Mouse (Mus musculus) embryonic facial prominence, embryonic 13.5 days (tissue): ENCODE measurements at regions not wholly inside any gene's neighbourhood (a gene's known extent, or its start where the extent isn't known, plus 50 kb on each side); places are given as distances from the start of the nearest gene placed in this dataset.

Source experiments
- ATAC-seq: fragments of 200-750 bp; cut with Nextera tagmentation; 2 replicates; pipeline ENCODE4 v1.8.0; 2017; ENCODE audit warnings: low read depth; ENCODE audit not compliant: insufficient number of reproducible peaks, insufficient read depth, low FRiP score, low TSS enrichment
- H3K27ac ChIP-seq: fragments of 300-500 bp; sonication (generic); 2 replicates; pipeline ENCODE4 v1.5.1; 2015; ENCODE audit warnings: moderate library complexity, mild to moderate bottlenecking, inconsistent platforms
- H3K27me3 ChIP-seq: fragments of 300-500 bp; sonication (generic); 2 replicates; pipeline ENCODE4 v1.6.1; 2015; ENCODE audit warnings: mild to moderate bottlenecking, inconsistent platforms
- H3K36me3 ChIP-seq: fragments of 300-500 bp; sonication (generic); 2 replicates; pipeline ENCODE4 v1.6.1; 2015; ENCODE audit warnings: mild to moderate bottlenecking, inconsistent platforms
- H3K4me1 ChIP-seq: fragments of 300-500 bp; sonication (generic); 2 replicates; pipeline ENCODE4 v1.6.1; 2015; ENCODE audit warnings: inconsistent platforms
- H3K4me2 ChIP-seq: fragments of 300-500 bp; sonication (generic); 2 replicates; pipeline ENCODE4 v1.6.1; 2015; ENCODE audit warnings: moderate library complexity, mild to moderate bottlenecking, inconsistent platforms
- H3K4me3 ChIP-seq: fragments of 300-500 bp; sonication (generic); 2 replicates; pipeline ENCODE4 v1.5.1; 2015; ENCODE audit warnings: mild to moderate bottlenecking, inconsistent platforms
- H3K9ac ChIP-seq: fragments of 300-500 bp; sonication (generic); 2 replicates; pipeline ENCODE4 v1.6.1; 2015; ENCODE audit warnings: mild to moderate bottlenecking, inconsistent platforms
- H3K9me3 ChIP-seq: fragments of 300-500 bp; sonication (generic); 2 replicates; pipeline ENCODE4 v1.6.1; 2016; ENCODE audit warnings: inconsistent platforms
- WGBS: fragments of 180-500 bp; shearing (Covaris S2); methylation state at CpG from one replicate; pipeline ENCODE4 v1.1.7; 2015; ENCODE audit warnings: mixed read lengths; 5-methylcytosine and 5-hydroxymethylcytosine counted together

- no peak overlapping the region for H3K4me2 ChIP-seq
- H3K27me3 ChIP-seq: no peaks in the 10 kb centered on the region
- H3K9me3 ChIP-seq: peaks cover 5% of the 10 kb centered on the region; the same call in 1 of the 2 replicates
- H3K27ac ChIP-seq: no peak overlapping the region
- no peak for ATAC-seq
- H3K4me3 ChIP-seq: no peak overlapping the region
- 87% methylated on average over 4 of the region's 4 CpGs for WGBS
- no peak overlapping the region for H3K9ac ChIP-seq
- no peaks in the 10 kb centered on the region for H3K36me3 ChIP-seq
- no peaks in the 10 kb centered on the region for H3K4me1 ChIP-seq
Observed at GRCm38 (mm10) chr11:8377301-8377700, 287.0 kb downstream of the Tns3 start.

GRCm38 (mm10) chr11:8365545-8365944 lies 298.8 kb downstream of the Tns3 start:
- H3K4me2 ChIP-seq: no peak overlapping the region
- no peak for ATAC-seq
- no peaks in the 10 kb centered on the region for H3K36me3 ChIP-seq
- no peaks in the 10 kb centered on the region for H3K4me1 ChIP-seq
- 89% methylated on average over 1 of the region's 1 CpGs for WGBS
- H3K9ac ChIP-seq: no peak overlapping the region
- no peaks in the 10 kb centered on the region for H3K27me3 ChIP-seq
- no peak overlapping the region for H3K4me3 ChIP-seq
- H3K9me3 ChIP-seq: no peaks in the 10 kb centered on the region
- no peak overlapping the region for H3K27ac ChIP-seq

DNA sequence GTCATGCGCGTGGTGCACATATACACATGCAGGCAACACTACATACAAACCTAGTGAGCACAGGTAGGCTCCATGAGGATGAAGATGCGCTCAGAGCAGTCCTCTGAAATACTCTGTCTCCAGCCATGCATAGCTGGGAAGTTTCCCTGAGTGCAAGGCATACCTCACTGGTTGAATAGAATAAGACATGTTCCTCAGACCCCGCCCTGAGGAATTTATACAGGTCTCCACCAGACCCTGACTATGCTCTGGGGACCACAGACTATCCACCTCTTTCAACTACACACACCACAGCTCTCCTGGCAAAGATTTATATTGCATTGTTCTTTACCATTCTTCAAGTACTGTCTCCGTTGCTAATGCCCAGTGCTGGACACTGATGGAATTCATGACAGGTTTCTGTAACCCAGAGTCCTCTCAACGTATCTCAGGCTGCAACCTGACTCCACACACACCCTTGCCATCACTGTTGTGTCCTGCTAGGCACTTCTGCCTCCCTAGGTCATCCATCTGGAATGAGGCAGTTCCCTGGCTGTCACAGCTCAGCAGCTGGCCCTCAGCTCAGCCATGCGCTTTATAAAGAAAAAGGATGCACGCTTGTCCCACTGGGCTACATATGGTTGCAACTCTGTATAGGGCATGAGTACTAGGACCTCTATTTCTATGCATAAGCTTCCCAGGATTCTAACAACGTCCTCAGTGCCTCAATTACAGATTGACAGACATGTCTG lies 299.5 kb downstream of the Tns3 start:
- Histone ChIP-seq H3K4me2 (no peak overlapping the region), H3K4me1 (no peaks in the 10 kb centered on the region), H3K27me3 (no peaks in the 10 kb centered on the region), H3K9ac (no peak overlapping the region), H3K4me3 (no peak overlapping the region), H3K27ac (no peak overlapping the region), H3K9me3 (no peaks in the 10 kb centered on the region), H3K36me3 (no peaks in the 10 kb centered on the region)
- WGBS: 73% methylated on average over 9 of the region's 9 CpGs
- no peak for ATAC-seq

DNA sequence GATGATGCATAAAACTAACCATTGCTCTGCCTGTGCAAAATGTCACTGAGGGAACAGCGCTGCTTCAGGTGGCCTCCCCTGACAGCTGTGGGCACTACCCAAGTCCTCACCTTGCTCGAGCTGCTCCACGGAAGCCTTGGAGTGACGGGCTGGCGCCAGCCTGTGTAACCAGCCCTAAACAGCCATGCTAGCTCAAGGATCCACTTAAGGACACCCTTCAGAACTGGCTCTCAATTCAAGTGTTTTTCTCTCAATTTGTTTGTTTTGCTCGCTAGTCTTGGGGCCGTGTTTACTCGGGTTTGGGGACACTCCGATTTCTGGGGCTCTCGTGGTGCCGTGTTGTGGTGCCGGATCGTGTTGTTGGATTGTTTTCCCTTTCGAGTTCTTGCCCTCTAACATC lies 319.4 kb downstream of the Tns3 start:
- no peaks in the 10 kb centered on the region for H3K36me3 ChIP-seq
- no peak overlapping the region for H3K4me2 ChIP-seq
- no peaks in the 10 kb centered on the region for H3K27me3 ChIP-seq
- H3K4me3 ChIP-seq: no peak overlapping the region
- no peak for ATAC-seq
- H3K27ac ChIP-seq: no peak overlapping the region
- WGBS: 86% methylated on average over 14 of the region's 14 CpGs
- H3K9me3 ChIP-seq: no peaks in the 10 kb centered on the region
- no peaks in the 10 kb centered on the region for H3K4me1 ChIP-seq
- no peak overlapping the region for H3K9ac ChIP-seq

DNA sequence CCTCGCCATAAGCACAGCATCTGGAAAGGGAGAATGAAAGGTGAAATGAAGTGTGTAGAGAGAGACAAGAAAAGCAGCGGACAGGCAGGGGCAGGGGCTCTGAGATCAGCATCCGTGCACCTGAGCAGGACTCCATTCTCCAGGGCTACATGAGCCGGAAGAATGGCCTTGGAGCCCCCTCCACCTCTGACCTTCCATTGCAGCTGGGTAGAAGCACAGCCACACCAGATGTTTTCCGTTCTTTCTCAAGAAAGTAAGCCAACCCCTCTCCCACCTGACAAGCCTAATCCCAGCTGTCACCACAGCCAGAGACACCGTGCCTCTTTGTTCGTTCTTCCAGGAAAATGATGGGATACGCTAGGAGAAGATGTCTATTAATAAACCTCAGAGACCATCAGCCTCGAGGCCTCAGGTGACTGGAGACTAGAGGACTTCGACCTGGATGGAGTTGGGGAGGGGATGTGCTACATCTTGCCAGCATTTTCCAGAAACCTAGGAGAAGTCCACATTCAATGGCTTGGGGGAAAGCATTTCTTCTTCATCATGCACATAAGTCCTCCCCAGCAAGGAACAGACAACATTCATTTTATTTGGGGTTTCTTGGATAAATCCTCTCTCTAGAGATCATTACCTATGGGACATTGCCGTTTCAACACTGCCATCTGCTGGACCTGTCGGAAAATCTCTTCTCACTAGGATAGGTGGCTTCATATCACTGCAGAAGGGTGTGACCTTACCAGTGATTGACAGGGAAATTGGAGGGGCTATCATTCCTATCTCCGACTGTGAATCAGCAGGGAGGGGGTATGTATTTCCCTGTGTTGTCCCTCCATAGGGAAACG lies 361.8 kb downstream of the Tns3 start:
- no peak for ATAC-seq
- 26% methylated on average over 14 of the region's 14 CpGs for WGBS

GRCm38 (mm10) chr11:8297462-8297861 lies 366.9 kb downstream of the Tns3 start:
- H3K27ac ChIP-seq: no peak overlapping the region
- 56% methylated on average over 5 of the region's 5 CpGs for WGBS
- ATAC-seq: no peak

More for the DNA sequence above, 361.8 kb downstream of the Tns3 start:
- Histone ChIP-seq H3K4me3 (no peak overlapping the region), H3K4me1 (peaks cover 11% of the 10 kb centered on the region), H3K9ac (no peak overlapping the region), H3K27ac (no peak overlapping the region), H3K4me2 (no peak overlapping the region), H3K27me3 (peaks cover 4% of the 10 kb centered on the region; the same call in 1 of the 2 replicates), H3K9me3 (no peaks in the 10 kb centered on the region), H3K36me3 (no peaks in the 10 kb centered on the region)

GRCm38 (mm10) chr11:8293322-8294014 lies 370.9 kb downstream of the Tns3 start:
- no peak overlapping the region for H3K4me2 ChIP-seq
- no peak overlapping the region for H3K9ac ChIP-seq
- no peaks in the 10 kb centered on the region for H3K9me3 ChIP-seq
- no peak overlapping the region for H3K27ac ChIP-seq
- no peak overlapping the region for H3K4me3 ChIP-seq
- no peaks in the 10 kb centered on the region; the same call in 1 of the 2 replicates for H3K4me1 ChIP-seq
- 61% methylated on average over 6 of the region's 6 CpGs for WGBS
- H3K36me3 ChIP-seq: no peaks in the 10 kb centered on the region
- H3K27me3 ChIP-seq: no peaks in the 10 kb centered on the region
- no peak for ATAC-seq

More at GRCm38 (mm10) chr11:8297462-8297861, 366.9 kb downstream of the Tns3 start:
- Histone ChIP-seq H3K4me3 (no peak overlapping the region), H3K9ac (no peak overlapping the region), H3K4me2 (no peak overlapping the region), H3K27me3 (no peaks in the 10 kb centered on the region), H3K9me3 (no peaks in the 10 kb centered on the region), H3K36me3 (no peaks in the 10 kb centered on the region), H3K4me1 (peaks cover 9% of the 10 kb centered on the region)

DNA sequence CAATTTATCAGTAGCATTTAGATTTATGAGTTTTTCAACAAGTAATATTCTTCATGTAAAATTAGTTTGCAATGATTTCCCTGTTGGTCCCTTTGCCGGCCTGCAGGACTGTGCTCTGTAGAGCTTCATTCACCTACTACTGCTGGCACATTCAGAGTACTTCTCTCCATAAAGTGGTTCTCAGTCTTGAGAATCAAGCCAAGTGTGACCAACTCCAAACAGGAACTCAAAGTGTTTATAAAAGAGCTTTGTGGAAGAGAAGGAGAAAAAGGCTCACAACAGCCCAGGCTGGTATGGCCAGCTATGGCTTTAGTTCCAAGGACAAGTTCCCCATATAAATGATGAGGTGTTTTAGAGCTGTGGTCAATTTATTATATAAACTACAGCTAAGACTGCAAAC lies 379.1 kb downstream of the Tns3 start:
- ATAC-seq: no peak
- no peak overlapping the region for H3K27ac ChIP-seq
- no peak overlapping the region for H3K4me3 ChIP-seq

GRCm38 (mm10) chr11:8275203-8275602 lies 389.1 kb downstream of the Tns3 start:
- Histone ChIP-seq H3K36me3 (no peaks in the 10 kb centered on the region), H3K27me3 (no peaks in the 10 kb centered on the region), H3K9ac (no peak overlapping the region), H3K4me2 (no peak overlapping the region), H3K9me3 (no peaks in the 10 kb centered on the region), H3K4me1 (no peaks in the 10 kb centered on the region), H3K4me3 (no peak overlapping the region), H3K27ac (no peak overlapping the region)
- WGBS: 71% methylated on average over 4 of the region's 4 CpGs
- no peak for ATAC-seq

More for the DNA sequence above, 379.1 kb downstream of the Tns3 start:
- Histone ChIP-seq H3K36me3 (no peaks in the 10 kb centered on the region), H3K9me3 (no peaks in the 10 kb centered on the region), H3K4me2 (no peak overlapping the region), H3K4me1 (no peaks in the 10 kb centered on the region), H3K9ac (no peak overlapping the region), H3K27me3 (no peaks in the 10 kb centered on the region)
- WGBS: 84% methylated on average over 1 of the region's 1 CpGs

DNA sequence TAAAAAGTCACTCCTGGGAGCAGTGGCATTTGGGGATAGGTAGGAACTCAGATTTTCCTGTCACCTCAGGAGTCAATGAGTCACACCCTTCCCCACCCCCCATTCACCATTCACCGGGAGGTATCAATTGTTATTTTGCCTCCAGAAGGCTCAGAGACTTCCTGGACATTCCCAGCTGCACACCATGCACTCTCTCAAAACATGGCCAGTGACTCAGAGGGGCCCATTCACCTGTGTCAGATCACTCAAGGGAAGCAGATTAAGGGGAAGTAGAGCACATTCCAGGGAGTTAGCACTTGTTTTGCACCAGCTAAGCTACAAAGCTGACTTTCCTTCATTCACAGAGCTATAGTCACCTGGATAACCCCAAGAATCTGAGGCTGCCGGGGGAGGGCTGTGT lies 395.2 kb downstream of the Tns3 start:
- WGBS: 65% methylated on average over 2 of the region's 2 CpGs
- Histone ChIP-seq H3K27ac (no peak overlapping the region), H3K36me3 (no peaks in the 10 kb centered on the region), H3K4me2 (no peak overlapping the region), H3K4me3 (no peak overlapping the region), H3K9me3 (no peaks in the 10 kb centered on the region), H3K9ac (no peak overlapping the region), H3K4me1 (no peaks in the 10 kb centered on the region), H3K27me3 (no peaks in the 10 kb centered on the region)
- no peak for ATAC-seq

DNA sequence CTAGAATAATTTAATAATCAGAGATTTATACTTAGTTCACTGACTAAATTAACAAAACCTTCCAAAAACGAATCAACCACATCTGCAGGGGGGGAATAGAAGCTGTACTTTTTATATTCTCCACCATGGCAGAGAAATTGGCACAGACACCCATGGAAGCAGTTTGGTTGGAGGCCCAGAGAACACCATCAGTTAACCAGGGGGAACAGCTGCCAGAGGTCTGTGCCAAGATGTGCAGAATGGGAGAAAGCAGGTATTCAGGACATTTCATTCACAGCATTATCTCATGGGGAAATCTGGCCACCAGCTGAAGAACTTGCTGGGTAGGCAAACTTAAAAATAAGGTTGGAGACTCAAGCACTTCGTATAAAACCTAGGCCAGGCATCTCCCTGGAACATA lies 410.3 kb downstream of the Tns3 start:
- Histone ChIP-seq H3K4me3 (no peak overlapping the region), H3K27ac (no peak overlapping the region), H3K9ac (no peak overlapping the region), H3K4me1 (peaks cover 6% of the 10 kb centered on the region; the same call in 1 of the 2 replicates), H3K9me3 (no peaks in the 10 kb centered on the region), H3K4me2 (no peak overlapping the region), H3K36me3 (no peaks in the 10 kb centered on the region), H3K27me3 (no peaks in the 10 kb centered on the region)
- no peak for ATAC-seq
- WGBS: 46% methylated on average over 2 of the region's 2 CpGs
